Mouse (Mus musculus): Measurements from ENCODE around the gene Crtc1.

- TF ChIP-seq POLR2A (IDR thresholded peaks at IDR 0.05; ENCODE audit: insufficient read length, low read depth), result no peak
- no peak for TF ChIP-seq POLR2AphosphoS2 (IDR thresholded peaks at IDR 0.05; ENCODE audit: insufficient read length, low read depth)
- TF ChIP-seq TCF12 (IDR thresholded peaks at IDR 0.05; ENCODE audit: insufficient read depth, poor library complexity, severe bottlenecking), result no peak
- TF ChIP-seq MAX (IDR thresholded peaks at IDR 0.05; ENCODE audit: low read depth), result no peak
- no peak for TF ChIP-seq USF1 (IDR thresholded peaks at IDR 0.05; ENCODE audit: low read depth)
- no peak for TF ChIP-seq REST (IDR thresholded peaks at IDR 0.05; ENCODE audit: insufficient read depth, insufficient read length)
- TF ChIP-seq MYOD1 (IDR thresholded peaks at IDR 0.05; ENCODE audit: control insufficient read depth in 1 of 3, insufficient read length in 2 of 3, low read depth in 2 of 3), result no peak
- no peak for TF ChIP-seq TCF3 (IDR thresholded peaks at IDR 0.05; ENCODE audit: insufficient read length, low read depth)
- TF ChIP-seq E2F4 (IDR thresholded peaks at IDR 0.05; ENCODE audit: insufficient read depth), result no peak
- no peak for TF ChIP-seq MYOG (IDR thresholded peaks at IDR 0.05; ENCODE audit: control insufficient read depth in 1 of 3, insufficient read depth in 1 of 3, insufficient read length in 2 of 3, low read depth in 2 of 3)
These were observed 25.0 kb downstream of the Crtc1 start for GRCm38 (mm10) chr8:70414310-70414946.
